Mouse (Mus musculus) inflammation-experienced regulatory T-cells, adult 6 months (primary cell): ENCODE results near the gene Sec61a2. TPM values are rescaled to one million over a fixed set of nuclear protein-coding genes. Genes with fewer than 3 reads are reported as not detected.

Experiments
- ATAC-seq: one replicate; pipeline ENCODE4 v1.8.0; 2017
- polyA plus RNA-seq, 3 experiments: library from polyadenylated mRNA; unstranded; fragments of 100-300 nt; shearing (Covaris generic); gene quantifications; one replicate each; pipeline ENCODE4 v1.2.1; 2017

Sec61a2 gene
- polyA plus RNA-seq, 3 experiments from 2014 or later: 13.5 to 27.1 (median 15.8) TPM

- ATAC-seq: no peak
These were observed 17.8 kb downstream of the Sec61a2 start for GRCm38 (mm10) chr2:5877446-5877845.

DNA sequence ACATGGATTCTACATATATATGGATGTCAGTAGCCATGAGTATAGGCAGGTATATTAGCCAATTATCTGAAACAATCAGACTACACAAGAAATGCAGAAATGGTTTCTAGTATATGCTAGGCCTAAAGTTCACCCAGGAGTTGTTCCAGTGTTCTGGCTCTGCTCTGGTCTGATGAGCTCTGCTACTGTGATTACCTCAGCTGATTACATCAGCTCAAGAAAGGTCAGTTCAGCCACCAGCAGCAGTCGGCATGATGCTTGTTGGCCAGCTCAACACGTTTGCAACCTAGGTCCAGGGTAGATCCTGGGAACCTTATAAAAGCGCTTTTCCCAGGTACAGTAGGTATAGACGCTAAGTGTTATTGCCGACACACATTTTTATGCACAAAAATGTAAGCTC is 25.5 kb downstream of the Sec61a2 start:
- no peak for ATAC-seq

DNA sequence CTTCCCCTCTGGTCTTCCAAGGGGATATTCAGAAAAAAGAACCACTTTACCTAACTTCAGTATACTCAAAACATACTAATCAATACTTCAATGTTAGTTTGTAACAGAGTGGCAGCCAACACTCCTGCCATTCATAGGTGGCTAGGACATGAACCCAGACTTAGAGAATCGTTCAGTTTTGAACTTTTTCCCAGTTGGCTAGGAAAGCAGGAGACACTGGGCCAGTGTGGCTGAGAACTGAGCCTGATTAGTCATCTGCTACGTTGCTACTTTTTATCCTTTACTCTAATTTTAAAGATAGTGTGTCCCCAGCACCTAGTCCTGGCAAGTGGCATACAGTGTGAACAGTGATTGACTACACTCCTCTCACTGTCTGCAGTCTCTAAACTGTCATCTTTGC is 27.6 kb downstream of the Sec61a2 start:
- ATAC-seq: no peak

DNA sequence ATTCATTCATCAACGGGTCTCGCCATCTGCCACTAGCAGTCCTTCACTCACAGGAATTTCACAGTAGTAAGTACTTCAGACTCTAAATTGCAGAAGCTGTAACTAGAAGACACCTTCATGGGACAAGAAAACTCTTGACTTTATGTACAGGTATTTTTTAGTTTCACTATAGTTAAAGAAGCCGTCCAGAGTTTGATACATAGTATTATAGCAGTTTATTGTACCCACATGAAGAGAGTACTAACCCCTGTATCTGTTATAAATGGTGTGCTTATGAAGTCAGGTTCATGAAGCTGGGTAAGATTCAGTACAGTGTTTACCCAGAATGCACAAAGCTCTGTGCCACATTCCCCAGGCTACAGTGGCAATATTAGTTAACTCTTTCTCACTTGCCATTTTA is 32.4 kb downstream of the Sec61a2 start, which contains the start of gene Gm13199:
Gm13199 (minus strand) TSS at position 101 of the 400 bp plus-strand sequence.
- ATAC-seq: no peak

- no peak for ATAC-seq
These were observed 43.4 kb downstream of the Sec61a2 start for GRCm38 (mm10) chr2:5851866-5852265.

DNA sequence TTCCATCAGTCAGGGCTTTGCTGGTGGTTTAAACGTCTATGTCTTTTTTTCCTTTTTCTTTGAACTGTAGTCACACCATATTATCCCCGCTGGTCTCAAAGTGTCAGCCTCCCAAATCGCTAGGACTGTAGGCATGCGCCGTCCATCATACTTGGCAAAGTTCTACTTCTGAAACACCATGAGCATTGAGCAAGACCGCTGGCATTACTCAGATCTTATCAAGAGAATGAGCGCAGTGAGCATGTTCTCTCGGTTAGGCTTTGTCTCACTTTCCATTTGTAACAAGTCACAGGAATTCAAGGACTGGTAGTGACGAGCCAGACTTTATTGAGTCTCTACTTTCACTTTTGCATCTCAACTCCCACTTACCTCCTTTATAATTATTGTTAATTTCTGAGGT is 44.1 kb downstream of the Sec61a2 start:
- ATAC-seq: no peak

GRCm38 (mm10) chr2:5845826-5846225 is 49.4 kb downstream of the Sec61a2 start:
- no peak for ATAC-seq

- ATAC-seq: peak; percentile 94
These were observed 50.2 kb downstream of the Sec61a2 start, which contains the start of the genes Nudt5 and Cdc123 for GRCm38 (mm10) chr2:5844873-5845631. TSS of gene Nudt5 (plus strand) at chr2:5845019. TSS of gene Cdc123 (minus strand) at chr2:5845164.

DNA sequence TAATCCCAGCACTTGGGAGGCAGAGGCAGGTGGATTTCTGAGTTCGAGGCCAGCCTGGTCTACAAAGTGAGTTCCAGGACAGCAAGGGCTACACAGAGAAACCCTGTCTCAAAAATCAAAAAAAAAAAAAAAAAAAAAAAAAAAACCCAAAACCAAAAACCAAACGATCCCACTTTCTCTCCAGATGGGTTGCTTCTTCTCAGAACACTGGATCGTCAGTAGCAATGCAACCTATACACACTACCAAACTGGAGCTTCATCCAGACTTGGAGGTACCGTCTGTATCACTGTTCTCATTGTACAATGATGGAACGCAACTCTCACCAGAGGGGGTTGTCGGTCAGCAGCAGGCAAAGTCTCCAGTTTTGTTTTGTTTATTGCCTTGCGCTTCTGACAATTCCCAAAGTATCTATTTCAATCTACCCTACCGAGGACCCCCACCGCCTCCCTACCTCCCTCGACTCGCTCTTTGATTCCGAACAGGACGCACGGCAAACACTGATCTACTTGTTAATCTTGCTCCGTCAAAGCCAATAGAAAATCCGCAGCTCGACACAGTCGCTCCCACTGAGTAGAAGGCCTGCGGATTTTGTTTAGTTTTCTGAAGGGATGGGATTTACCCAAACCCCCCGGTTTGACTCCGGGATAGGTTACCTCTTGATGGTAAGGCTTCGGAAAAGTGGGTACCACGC is 50.9 kb downstream of the Sec61a2 start:
- peak; percentile 22 for ATAC-seq

GRCm38 (mm10) chr2:5840815-5841214 is 54.4 kb downstream of the Sec61a2 start:
- no peak for ATAC-seq

GRCm38 (mm10) chr2:5825265-5825913 is 69.8 kb downstream of the Sec61a2 start:
- ATAC-seq: no peak

DNA sequence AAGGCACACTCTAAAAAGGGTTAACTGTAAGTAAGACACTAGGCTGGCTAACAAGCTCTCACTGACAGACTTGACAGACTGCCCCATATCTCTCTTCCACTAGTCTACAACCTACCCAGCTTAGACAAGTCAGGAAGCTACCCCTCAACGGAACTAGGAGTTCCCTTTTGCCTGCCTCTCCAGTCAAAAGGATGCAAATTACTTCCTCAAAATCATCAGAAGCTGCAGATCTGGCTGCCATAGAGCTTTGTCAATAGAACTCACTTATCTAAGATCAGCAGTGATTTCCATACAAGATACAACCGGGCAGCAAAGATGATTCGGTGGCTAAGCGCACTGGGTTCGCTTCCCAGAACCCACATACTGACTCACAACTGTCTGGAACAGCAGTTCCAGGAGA is 70.5 kb downstream of the Sec61a2 start:
- ATAC-seq: no peak

GRCm38 (mm10) chr2:5824213-5824612 is 71.0 kb downstream of the Sec61a2 start:
- ATAC-seq: no peak

GRCm38 (mm10) chr2:5822449-5822848 is 72.8 kb downstream of the Sec61a2 start:
- ATAC-seq: no peak

DNA sequence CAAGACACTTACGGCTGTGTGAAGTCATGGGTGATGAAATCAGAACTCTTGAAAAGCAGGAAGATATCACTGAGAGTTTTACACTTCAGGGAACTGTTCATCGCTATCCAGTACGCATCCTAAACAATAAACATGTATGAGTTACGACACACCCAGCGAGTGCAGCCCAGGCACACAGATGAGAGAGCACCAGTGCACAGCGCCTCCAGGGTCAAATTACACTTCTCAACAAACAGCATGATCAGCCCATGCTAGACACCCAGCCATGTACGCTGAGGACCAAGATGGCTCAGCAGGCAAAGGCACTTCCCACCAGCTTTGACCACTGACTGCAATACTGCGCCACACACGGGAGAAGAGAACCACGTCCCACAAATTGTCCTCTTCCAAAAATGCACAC is 74.0 kb downstream of the Sec61a2 start:
- ATAC-seq: no peak

Other genes starting within 250 kb of the Sec61a2 start
- 10 to 100 TPM in 1 of 3 experiments, 1 to 10 TPM in 2; 8.0 to 13.0 (median 9.3) TPM for gene Camk1d, start 180.9 kb downstream of the Sec61a2 start, polyA plus RNA-seq
- 10 to 100 TPM; 44.8 to 87.6 (median 51.4) TPM for gene Nudt5, start 50.4 kb downstream of the Sec61a2 start, polyA plus RNA-seq
- 100 to 1,000 TPM; 136 to 251 (median 179) TPM for gene Cdc123, start 50.3 kb downstream of the Sec61a2 start, polyA plus RNA-seq
- 1 to 10 TPM; 1.7 to 2.3 (median 1.8) TPM for gene Gm13199, start 32.5 kb downstream of the Sec61a2 start, polyA plus RNA-seq
- gene Dhtkd1, start 47.4 kb upstream of the Sec61a2 start, polyA plus RNA-seq: under 1 TPM in 2 of 3 experiments, not detected in 1; 0.12 to 0.33 TPM
- gene Upf2, start 56.0 kb upstream of the Sec61a2 start, polyA plus RNA-seq: 10 to 100 TPM; 16.7 to 20.1 (median 17.3) TPM
- under 1 TPM in 1 of 3 experiments, not detected in 2; 0.23 TPM for gene Proser2, start 234.8 kb upstream of the Sec61a2 start, polyA plus RNA-seq